Mouse (Mus musculus) MEL (cell line): Measurements from ENCODE around the gene Naaa. TPM values are rescaled to one million over a fixed set of nuclear protein-coding genes. Genes with fewer than 3 reads are reported as not detected.

ENCODE experiments used
- DNase-seq: peaks from one replicate; pipeline ENCODE4 v3.0.0; 2011; ENCODE audit warnings: low read depth, low spot score
- H3K27ac ChIP-seq: 2 replicates; pipeline ENCODE4 v1.5.1; 2012; ENCODE audit warnings: low read depth, mild to moderate bottlenecking, control low read depth, low read length, moderate library complexity; ENCODE audit not compliant: control insufficient read depth
- H3K27me3 ChIP-seq, 2 experiments: fragments of 150-350 bp in 1 of 2; sonication (generic) in 1 of 2; 2 replicates each; pipeline ENCODE4 v1.6.1; 2012; ENCODE audit warnings: low read length in 2 of 2, mild to moderate bottlenecking in 2 of 2, improper control_type of control experiment in 1 of 2, moderate library complexity in 1 of 2; ENCODE audit not compliant: insufficient read depth in 2 of 2, control insufficient read depth in 1 of 2
- H3K36me3 ChIP-seq, 2 experiments: 2 replicates each; pipeline ENCODE4 v1.6.1; 2012 to 2014; ENCODE audit warnings: low read length in 2 of 2, improper control_type of control experiment in 1 of 2, inconsistent platforms in 1 of 2, mild to moderate bottlenecking in 1 of 2; ENCODE audit not compliant: insufficient read depth in 2 of 2, control insufficient read depth in 1 of 2
- H3K4me1 ChIP-seq, 2 experiments: fragments of 150-350 bp in 1 of 2; sonication (generic) in 1 of 2; 2 replicates each; pipeline ENCODE4 v1.6.1; 2012; ENCODE audit warnings: low read length in 2 of 2, improper control_type of control experiment in 1 of 2, mild to moderate bottlenecking in 1 of 2; ENCODE audit not compliant: insufficient read depth in 2 of 2, control insufficient read depth in 1 of 2
- H3K4me3 ChIP-seq, 2 experiments: fragments of 150-350 bp in 1 of 2; sonication (generic) in 1 of 2; 2 replicates each; pipeline ENCODE4 v1.5.1; 2012; ENCODE audit warnings: low read depth in 2 of 2, low read length in 2 of 2, mild to moderate bottlenecking in 2 of 2, moderate library complexity in 2 of 2, control low read depth in 1 of 2, improper control_type of control experiment in 1 of 2; ENCODE audit not compliant: control insufficient read depth in 1 of 2, insufficient read depth in 1 of 2
- H3K79me2 ChIP-seq: 2 replicates; pipeline ENCODE4 v1.6.1; 2012; ENCODE audit warnings: mild to moderate bottlenecking, low read length, moderate library complexity; ENCODE audit not compliant: control insufficient read depth, poor library complexity, insufficient read depth
- H3K9ac ChIP-seq: 2 replicates; pipeline ENCODE4 v1.6.1; 2012; ENCODE audit warnings: low read depth, mild to moderate bottlenecking, control low read depth, low read length, moderate library complexity; ENCODE audit not compliant: control insufficient read depth, poor library complexity, severe bottlenecking
- H3K9me3 ChIP-seq: fragments of 150-350 bp; sonication (generic); replicated peaks from 2 replicates; pipeline ENCODE4 v1.6.1; 2012; ENCODE audit warnings: mild to moderate bottlenecking, low read length, improper control_type of control experiment, moderate library complexity; ENCODE audit not compliant: insufficient read depth
- BHLHE40 ChIP-seq: IDR thresholded peaks from 2 replicates; pipeline ENCODE4 v1.6.1; 2012; ENCODE audit warnings: low read depth, mild to moderate bottlenecking, inconsistent platforms, low read length, improper control_type of control experiment, borderline replicate concordance
- CHD1 ChIP-seq: IDR thresholded peaks from 2 replicates; pipeline ENCODE4 v1.6.1; 2012; ENCODE audit warnings: low read depth, mild to moderate bottlenecking, inconsistent platforms, low read length, improper control_type of control experiment
- CTCF ChIP-seq, 3 experiments: IDR thresholded peaks in 2 of 3; conservative IDR thresholded peaks in 1 of 3; 2 replicates each; pipeline ENCODE4 v1.5.1; 2011 to 2012; ENCODE audit warnings: low read length in 3 of 3, low read depth in 2 of 3, mild to moderate bottlenecking in 2 of 3, improper control_type of control experiment in 1 of 3, inconsistent platforms in 1 of 3, mixed read lengths in 1 of 3, moderate library complexity in 1 of 3; ENCODE audit not compliant: control insufficient read depth in 1 of 3, insufficient read depth in 1 of 3, poor library complexity in 1 of 3, severe bottlenecking in 1 of 3
- E2F4 ChIP-seq: IDR thresholded peaks from 2 replicates; pipeline ENCODE4 v1.6.1; 2011; ENCODE audit warnings: low read depth, low read length, improper control_type of control experiment, borderline replicate concordance
- ELF1 ChIP-seq: IDR thresholded peaks from 2 replicates; pipeline ENCODE4 v1.6.1; 2014; ENCODE audit warnings: low read depth, mild to moderate bottlenecking, inconsistent platforms, low read length, improper control_type of control experiment, moderate library complexity
- ETS1 ChIP-seq: IDR thresholded peaks from 2 replicates; pipeline ENCODE4 v1.6.1; 2012; ENCODE audit warnings: low read depth, mild to moderate bottlenecking, inconsistent platforms, low read length, improper control_type of control experiment, moderate library complexity
- GABPA ChIP-seq: IDR thresholded peaks from 2 replicates; pipeline ENCODE4 v1.6.1; 2012; ENCODE audit warnings: low read depth, mild to moderate bottlenecking, inconsistent platforms, low read length, improper control_type of control experiment, moderate library complexity
- HCFC1 ChIP-seq: IDR thresholded peaks from 2 replicates; pipeline ENCODE4 v1.6.1; 2012; ENCODE audit warnings: low read depth, mild to moderate bottlenecking, inconsistent platforms, low read length, improper control_type of control experiment, moderate library complexity
- KAT2A ChIP-seq: conservative IDR thresholded peaks from 2 replicates; pipeline ENCODE4 v1.6.1; 2012; ENCODE audit warnings: low read depth, low read length, improper control_type of control experiment, inconsistent platforms
- MAX ChIP-seq: IDR thresholded peaks from 2 replicates; pipeline ENCODE4 v1.6.1; 2011; ENCODE audit warnings: low read length, improper control_type of control experiment
- MXI1 ChIP-seq: IDR thresholded peaks from 2 replicates; pipeline ENCODE4 v1.6.1; 2011; ENCODE audit warnings: mild to moderate bottlenecking, low read depth, low read length, improper control_type of control experiment
- NELFE ChIP-seq: IDR thresholded peaks from 2 replicates; pipeline ENCODE4 v1.6.1; 2011; ENCODE audit warnings: low read depth, low read length, improper control_type of control experiment
- POLR2A ChIP-seq, 2 experiments: IDR thresholded peaks; 2 replicates each; pipeline ENCODE4 v1.6.1; 2011 to 2012; ENCODE audit warnings: low read length in 2 of 2, mild to moderate bottlenecking in 2 of 2, control low read depth in 1 of 2, improper control_type of control experiment in 1 of 2, low read depth in 1 of 2, moderate library complexity in 1 of 2; ENCODE audit not compliant: control insufficient read depth in 1 of 2, insufficient read depth in 1 of 2, poor library complexity in 1 of 2
- POLR2AphosphoS5 ChIP-seq: IDR thresholded peaks from 2 replicates; pipeline ENCODE4 v1.6.1; 2012; ENCODE audit warnings: low read depth, borderline replicate concordance, mild to moderate bottlenecking, inconsistent platforms, low read length, moderate library complexity, mixed read lengths
- RAD21 ChIP-seq: IDR thresholded peaks from 2 replicates; pipeline ENCODE4 v1.6.1; 2011; ENCODE audit warnings: mild to moderate bottlenecking, low read depth, low read length, improper control_type of control experiment
- SIN3A ChIP-seq: IDR thresholded peaks from 2 replicates; pipeline ENCODE4 v1.6.1; 2012; ENCODE audit warnings: low read length, improper control_type of control experiment, inconsistent platforms
- TAL1 ChIP-seq: IDR thresholded peaks from 2 replicates; pipeline ENCODE4 v1.6.1; 2012; ENCODE audit warnings: mild to moderate bottlenecking, inconsistent platforms, low read length, moderate library complexity, mixed read lengths
- TBP ChIP-seq: IDR thresholded peaks from 2 replicates; pipeline ENCODE4 v1.8.0; 2011; ENCODE audit warnings: low read depth, low read length, improper control_type of control experiment
- TCF12 ChIP-seq: IDR thresholded peaks from 2 replicates; pipeline ENCODE4 v1.6.1; 2014; ENCODE audit warnings: low read depth, mild to moderate bottlenecking, inconsistent platforms, low read length, improper control_type of control experiment, moderate library complexity
- UBTF ChIP-seq: IDR thresholded peaks from 2 replicates; pipeline ENCODE4 v1.6.1; 2012; ENCODE audit warnings: low read depth, mild to moderate bottlenecking, inconsistent platforms, low read length, improper control_type of control experiment, moderate library complexity, borderline replicate concordance; ENCODE audit not compliant: insufficient read depth
- USF1 ChIP-seq: IDR thresholded peaks from 2 replicates; pipeline ENCODE4 v1.6.1; 2014; ENCODE audit warnings: low read depth, mild to moderate bottlenecking, inconsistent platforms, low read length, improper control_type of control experiment, moderate library complexity
- USF2 ChIP-seq, 2 experiments: IDR thresholded peaks; 2 replicates each; pipeline ENCODE4 v1.6.1; 2011 to 2012; ENCODE audit warnings: improper control_type of control experiment in 2 of 2, low read length in 2 of 2, borderline replicate concordance in 1 of 2, inconsistent platforms in 1 of 2, low read depth in 1 of 2, mild to moderate bottlenecking in 1 of 2; ENCODE audit not compliant: insufficient read depth in 1 of 2
- ZC3H11A ChIP-seq: IDR thresholded peaks from 2 replicates; pipeline ENCODE4 v1.6.1; 2012; ENCODE audit warnings: low read depth, mild to moderate bottlenecking, inconsistent platforms, low read length, improper control_type of control experiment
- ZKSCAN1 ChIP-seq: IDR thresholded peaks from 2 replicates; pipeline ENCODE4 v1.6.1; 2012; ENCODE audit warnings: low read depth, mild to moderate bottlenecking, inconsistent platforms, low read length, improper control_type of control experiment, moderate library complexity
- ZNF384 ChIP-seq: IDR thresholded peaks from 2 replicates; pipeline ENCODE4 v1.6.1; 2012; ENCODE audit warnings: low read depth, mild to moderate bottlenecking, inconsistent platforms, low read length, improper control_type of control experiment
- polyA plus RNA-seq, 2 experiments: library from polyadenylated mRNA; stranded (reverse) in 1 of 2; unstranded in 1 of 2; fragments of >175 nt in 1 of 2; fragments of >200 nt in 1 of 2; gene quantifications; 2 replicates each; pipeline versions ENCODE4 v1.2.1 to v1.2.4; 2012; ENCODE audit warnings: low replicate concordance in 2 of 2, low read depth in 1 of 2; ENCODE audit not compliant: insufficient read length in 2 of 2, insufficient read depth in 1 of 2, missing spikeins in 1 of 2
- total RNA-seq: library from RNA; depleted of rRNA; stranded (reverse); fragments of 300-350 nt; gene quantifications from 2 replicates; pipeline ENCODE4 v1.2.3, GENCODE M21; 2012

Naaa gene
- total and polyA plus RNA-seq, 3 experiments: 2.2 to 6.7 TPM; not detected in 1

DNA sequence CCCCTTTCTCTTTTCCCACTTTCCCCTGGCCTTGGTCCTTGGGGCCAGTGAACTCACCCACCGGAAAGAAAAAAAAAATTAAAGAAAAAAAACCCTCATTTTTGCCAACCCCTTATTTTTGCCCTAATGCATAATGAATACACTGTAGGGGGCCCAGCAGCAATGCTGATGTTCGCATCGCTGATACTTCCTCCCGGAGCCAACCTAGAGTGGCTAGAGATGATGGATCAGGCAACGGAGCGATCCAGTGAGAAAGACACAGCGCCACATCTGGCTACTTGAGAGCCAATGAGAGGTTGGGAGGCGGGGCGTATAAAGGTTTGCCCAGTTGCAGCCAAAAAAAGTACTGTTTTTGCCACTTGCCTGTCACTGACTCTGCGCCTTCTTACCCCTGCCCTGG lies 49.2 kb downstream of the Naaa start:
- DNase-seq: no peak
- Histone ChIP-seq H3K9ac (no peak overlapping the region), H3K79me2 (no peaks in the 10 kb centered on the region), H3K27me3 (peaks cover 0 to 2% of the 10 kb centered on the region in 2 experiments; a peak in 1 of 4 replicates), H3K36me3 (no peaks in the 10 kb centered on the region), H3K4me3 (no peak overlapping the region), H3K4me1 (no peaks in the 10 kb centered on the region), H3K27ac (no peak overlapping the region), H3K9me3 (no peaks in the 10 kb centered on the region)
- TF ChIP-seq POLR2AphosphoS5 (no peak), POLR2A (IDR thresholded peaks at IDR 0.05; ENCODE audit: control insufficient read depth in 1 of 2, insufficient read depth in 1 of 2, low read depth in 1 of 2, low read length in 2 of 2, poor library complexity in 1 of 2) (no peak), GABPA (no peak), TCF12 (no peak), HCFC1 (no peak), MXI1 (no peak), RAD21 (no peak), TBP (no peak), ZKSCAN1 (no peak)

DNA sequence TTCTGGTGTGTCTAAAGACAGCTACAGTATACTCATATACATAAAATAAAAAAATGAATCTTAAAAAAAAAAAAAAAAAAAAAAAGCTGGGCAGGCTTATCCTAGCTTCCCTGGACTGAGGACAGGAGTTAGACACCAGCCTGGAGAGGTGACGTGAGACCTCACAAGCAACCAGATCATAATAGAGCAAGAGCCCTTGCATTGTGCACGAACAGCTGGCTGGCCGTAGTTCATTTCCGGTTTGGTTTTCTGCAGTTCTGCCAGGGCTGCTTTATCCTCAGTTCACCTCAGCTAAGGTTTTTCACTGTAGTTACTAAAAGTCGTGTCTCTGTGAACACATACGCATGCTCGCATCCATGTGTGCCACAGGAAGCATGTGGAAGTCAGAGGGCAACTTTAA lies 50.2 kb downstream of the Naaa start:
- Histone ChIP-seq H3K79me2 (no peaks in the 10 kb centered on the region), H3K9ac (no peak overlapping the region), H3K36me3 (no peaks in the 10 kb centered on the region), H3K27ac (no peak overlapping the region)
- no peak for TF ChIP-seq ETS1
- no peak for TF ChIP-seq ZKSCAN1
- no peak for TF ChIP-seq MAX
- peak; percentile 48; the same call in 1 of the 2 replicates for TF ChIP-seq ZNF384
- TF ChIP-seq, all 39 proteins: peak for 1
- Histone ChIP-seq H3K4me1 (no peaks in the 10 kb centered on the region), H3K9me3 (no peaks in the 10 kb centered on the region), H3K27me3 (peaks cover 0 to 2% of the 10 kb centered on the region in 2 experiments; a peak in 1 of 4 replicates), H3K4me3 (no peak overlapping the region)
- DNase-seq: no peak

DNA sequence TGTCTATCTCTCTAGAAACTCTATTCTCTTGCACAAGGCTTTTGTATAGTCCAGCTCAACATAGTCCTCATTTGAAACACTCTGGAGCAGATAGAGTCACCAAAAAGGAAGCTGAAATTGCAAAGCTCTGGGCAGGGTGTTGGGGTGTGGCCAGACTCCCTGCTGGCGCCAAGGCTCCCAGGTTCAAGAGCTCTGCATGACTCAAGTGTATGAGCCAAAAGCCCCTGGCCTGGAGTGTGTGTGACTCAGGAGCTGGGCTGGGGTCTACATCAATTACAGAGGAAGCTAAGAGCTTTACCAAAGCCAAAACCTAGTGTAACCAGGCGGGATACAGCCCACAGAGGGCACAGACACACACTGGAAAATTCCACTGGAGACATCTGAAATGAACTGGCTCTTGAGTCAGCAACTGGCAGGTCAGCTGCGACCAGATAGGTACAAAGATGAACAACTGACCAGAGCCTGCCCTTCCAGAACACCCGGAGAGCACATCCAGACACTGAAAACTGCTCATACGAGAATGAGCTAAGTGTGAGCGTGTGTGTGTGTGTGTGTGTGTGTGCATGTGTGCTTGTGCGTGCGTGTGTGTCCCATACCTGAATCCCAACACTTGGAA lies 57.6 kb downstream of the Naaa start:
- H3K36me3 ChIP-seq: peaks cover 0 to 14% of the 10 kb centered on the region in 2 experiments; a peak in 2 of 4 replicates
- H3K27me3 ChIP-seq: no peaks in the 10 kb centered on the region; a peak in 1 of 4 replicates
- 0 out of 2 replicates have a peak overlapping the region, but pooled peaks have one; percentile 7 for H3K27ac ChIP-seq
- no peak overlapping the region for H3K9ac ChIP-seq
- H3K4me3 ChIP-seq: no peak overlapping the region
- H3K79me2 ChIP-seq: no peaks in the 10 kb centered on the region
- H3K4me1 ChIP-seq: peaks cover 0 to 20% of the 10 kb centered on the region in 2 experiments; a peak in 2 of 4 replicates
- DNase-seq: peak; percentile 57
- H3K9me3 ChIP-seq: no peaks in the 10 kb centered on the region
- TF ChIP-seq ELF1 (no peak), ZC3H11A (no peak), CTCF (IDR thresholded peaks at IDR 0.05 in 2 of 3, conservative IDR thresholded peaks at IDR 0.05 in 1 of 3; ENCODE audit: control insufficient read depth in 1 of 3, insufficient read depth in 1 of 3, low read depth in 2 of 3, low read length in 3 of 3, poor library complexity in 1 of 3, severe bottlenecking in 1 of 3) (no peak), USF1 (no peak), USF2 (IDR thresholded peaks at IDR 0.05; ENCODE audit: borderline replicate concordance in 1 of 2, insufficient read depth in 1 of 2, low read depth in 1 of 2, low read length in 2 of 2) (no peak), MAX (no peak), SIN3A (no peak), KAT2A (no peak), ETS1 (no peak), GABPA (no peak), CHD1 (no peak), E2F4 (no peak), BHLHE40 (no peak), TAL1 (no peak), NELFE (no peak), TBP (no peak), UBTF (no peak), ZKSCAN1 (no peak)
